In the genomic region with DNA sequence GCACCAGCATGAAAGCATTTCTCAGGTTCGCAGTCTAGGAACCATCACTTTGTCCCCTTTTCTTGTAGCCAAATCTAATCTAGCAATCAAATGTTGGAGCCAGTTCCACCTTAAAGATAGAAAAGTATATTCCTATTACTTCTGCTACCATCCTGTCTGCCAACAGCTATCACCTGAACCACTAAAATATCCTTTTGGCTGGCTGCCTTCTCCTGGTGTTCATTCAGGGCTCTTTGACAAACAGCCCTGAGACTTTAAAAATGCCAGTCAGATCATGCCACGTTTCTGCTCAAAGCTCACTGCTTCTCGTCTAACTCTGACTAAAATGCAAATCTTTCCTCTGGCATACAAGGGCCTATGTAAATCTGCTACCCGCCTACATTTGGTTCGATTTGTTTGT, we compare ENCODE assay signal across 19 mouse cellular contexts.
DNase-seq lines count a peak whose midpoint lies in the region; TF ChIP-seq lines count a peak whose summit lies in the region.
"Had no signal": no experiment of that assay in that cellular context is flagged by ENCODE, and none has a peak within 500 bp of the region (broad histone marks: within the 10 kb centered on the region; RNA-seq: fewer than 3 reads in every experiment).

No protein-coding gene starts in this region.

- no peak overlapping the region for H3K9ac ChIP-seq in CH12.LX (ENCODE audit: insufficient read depth, low read depth)
- H3K9ac ChIP-seq: embryonic facial prominence, embryonic 13.5 days; embryonic facial prominence, embryonic 15.5 days; forebrain, embryonic 12.5 days had no signal

- H3K27me3 ChIP-seq in CH12.LX (replicated peaks), result no peaks in the 10 kb centered on the region
- H3K27me3 ChIP-seq: embryonic facial prominence, embryonic 13.5 days; embryonic facial prominence, embryonic 15.5 days; forebrain, embryonic 12.5 days; Patski had no signal

- H3K4me1 ChIP-seq in CH12.LX (ENCODE audit: control insufficient read depth in 1 of 2, insufficient read depth in 2 of 2), result peaks cover 0 to 11% of the 10 kb centered on the region in 2 experiments; a peak in 3 of 4 replicates
- H3K4me1 ChIP-seq: embryonic facial prominence, embryonic 13.5 days; embryonic facial prominence, embryonic 15.5 days; forebrain, embryonic 10.5 days had no signal

- no peak for TF ChIP-seq POLR2A in CH12.LX (IDR thresholded peaks at IDR 0.05; ENCODE audit: low read depth, low read length)

- peak; percentile 35 to 66 for DNase-seq in cerebellum, postnatal 14 days
- DNase-seq in cerebellum, adult 11 months, result no peak
- peak; percentile 17 for DNase-seq in CH12.LX (ENCODE audit: extremely low read depth)
- peak; percentile 7 for DNase-seq in brain, adult 2 months (ENCODE audit: low read depth, low spot score)
- no peak for DNase-seq in gastrocnemius, adult 18-20 months (ENCODE audit: low spot score)
- DNase-seq: adrenal gland, adult 8-10 months; adrenal gland, postnatal 14 days; adrenal gland, postnatal 36 days; cerebellum, adult 11-12 months; cerebellum, adult 9-10 months; cerebellum, postnatal 36 days; embryo, embryonic 11 days had no signal

- H3K36me3 ChIP-seq in CH12.LX (replicated peaks in 1 of 2; ENCODE audit: control insufficient read depth in 1 of 2, insufficient read depth in 1 of 2, low read length in 1 of 2), result no peaks in the 10 kb centered on the region
- H3K36me3 ChIP-seq: embryonic facial prominence, embryonic 13.5 days; embryonic facial prominence, embryonic 15.5 days; forebrain, embryonic 10.5 days; forebrain, embryonic 12.5 days; G1E had no signal

- in situ Hi-C loops in CH12.LX (cut with MboI; ENCODE audit: low pct_ligation_motif_present, low pct_unique_long_range_greater_than_20kb, low sequenced_read_pairs), result no loop called here

- TF ChIP-seq RAD21 in CH12.LX (IDR thresholded peaks at IDR 0.05; ENCODE audit: low read depth, low read length), result no peak

- no peak for TF ChIP-seq EP300 in CH12.LX (IDR thresholded peaks at IDR 0.05; ENCODE audit: low read length)

- dilution Hi-C loops in CH12.LX (cut with MboI; ENCODE audit: extremely low pct_ligation_motif_present, extremely low pct_unique_long_range_greater_than_20kb, low sequenced_read_pairs), result no loop called here

- no peak overlapping the region for H3K4me3 ChIP-seq in CH12.LX (replicated peaks in 1 of 3; ENCODE audit: low read depth in 2 of 3, low read length in 2 of 3, poor library complexity in 1 of 3)
- H3K4me3 ChIP-seq: embryonic facial prominence, embryonic 13.5 days; embryonic facial prominence, embryonic 15.5 days; erythroblast, embryonic 14.5 days; forebrain, embryonic 10.5 days; forebrain, embryonic 12.5 days had no signal

- TF ChIP-seq CTCF in CH12.LX (conservative IDR thresholded peaks at IDR 0.05 in 1 of 2, IDR thresholded peaks at IDR 0.05 in 1 of 2; ENCODE audit: low read depth in 2 of 2, low read length in 2 of 2), result no peak

- no peak overlapping the region for H3K4me2 ChIP-seq in CH12.LX (ENCODE audit: insufficient read depth, low read depth, poor library complexity, severe bottlenecking)
- H3K4me2 ChIP-seq: embryonic facial prominence, embryonic 13.5 days; embryonic facial prominence, embryonic 15.5 days; forebrain, embryonic 12.5 days had no signal

- no peaks in the 10 kb centered on the region for H3K9me3 ChIP-seq in CH12.LX (replicated peaks; ENCODE audit: low read length)
- H3K9me3 ChIP-seq: embryonic facial prominence, embryonic 13.5 days; embryonic facial prominence, embryonic 15.5 days; forebrain, embryonic 10.5 days; forebrain, embryonic 12.5 days; G1E had no signal

- H3K27ac ChIP-seq in CH12.LX (ENCODE audit: insufficient read depth, low read depth), result no peak overlapping the region
- H3K27ac ChIP-seq: embryonic facial prominence, embryonic 13.5 days; embryonic facial prominence, embryonic 15.5 days; forebrain, embryonic 10.5 days; forebrain, embryonic 12.5 days had no signal

- no peaks in the 10 kb centered on the region for H3K79me2 ChIP-seq in CH12.LX (replicated peaks; ENCODE audit: control insufficient read depth, extremely low read depth, insufficient read depth, poor library complexity, severe bottlenecking)

TF ChIP-seq in CH12.LX, 34 proteins besides CTCF, POLR2A, EP300 and RAD21:
- TF ChIP-seq TBP (conservative IDR thresholded peaks at IDR 0.05; ENCODE audit: low read depth, low read length) (no peak), POLR2AphosphoS2 (IDR thresholded peaks at IDR 0.05; ENCODE audit: low read depth, low read length) (no peak), UBTF (IDR thresholded peaks at IDR 0.05; ENCODE audit: low read depth, low read length) (no peak), BHLHE40 (IDR thresholded peaks at IDR 0.05; ENCODE audit: low read depth, low read length) (no peak), ZC3H11A (IDR thresholded peaks at IDR 0.05; ENCODE audit: low read depth, low read length) (no peak), NRF1 (IDR thresholded peaks at IDR 0.05; ENCODE audit: low read depth, low read length) (no peak), PAX5 (IDR thresholded peaks at IDR 0.05; ENCODE audit: low read length) (no peak), SIN3A (IDR thresholded peaks at IDR 0.05; ENCODE audit: low read length) (no peak), NELFE (IDR thresholded peaks at IDR 0.05; ENCODE audit: low read depth, low read length) (no peak), JUN (IDR thresholded peaks at IDR 0.05; ENCODE audit: insufficient read depth, low read depth, low read length) (no peak), GABPA (IDR thresholded peaks at IDR 0.05; ENCODE audit: insufficient replicate concordance, low read depth, low read length) (no peak)

Comparison
In these comparisons a context has a peak if more than half of its experiments do, and no peak if none do; other contexts are left out.
1. DNase-seq: peak in cerebellum, postnatal 14 days (2 of 2), CH12.LX (single experiment) and brain, adult 2 months (single experiment); none in cerebellum, adult 11 months (single experiment) and gastrocnemius, adult 18-20 months (single experiment).